Mouse (Mus musculus): Measurements from ENCODE around the gene Marveld1. TPM values are rescaled to one million over a fixed set of nuclear protein-coding genes. Genes with fewer than 3 reads are reported as not detected.

The Marveld1 gene
- total and polyA plus RNA-seq, 3 experiments, result 0.11 TPM; not detected in 2

DNA sequence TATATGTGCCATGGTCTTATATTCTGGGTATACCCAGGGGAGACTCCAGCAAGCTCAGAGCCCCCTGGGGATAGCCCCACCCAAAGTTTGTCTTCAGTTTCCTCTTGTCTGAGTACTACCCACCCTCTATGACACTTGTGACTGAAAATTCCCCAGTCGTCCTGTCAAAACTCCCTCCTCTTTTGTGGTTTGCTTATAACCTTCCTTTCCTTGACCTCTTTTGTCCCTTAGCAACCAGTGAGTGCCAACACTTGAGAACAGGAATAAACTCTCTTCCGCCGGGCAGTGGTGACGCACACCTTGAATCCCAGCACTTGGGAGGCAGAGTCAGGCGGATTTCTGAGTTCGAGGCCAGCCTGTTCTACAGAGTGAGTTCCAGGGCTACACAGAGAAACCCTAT is 3.1 kb upstream of the Marveld1 start:
- ATAC-seq (ENCODE audit: extremely low read depth, insufficient number of reproducible peaks, low FRiP score, poor library complexity, severe bottlenecking) (no peak), DNase-seq (ENCODE audit: low spot score) (no peak)
- H3K9me3 ChIP-seq (replicated peaks), result peaks cover 14% of the 10 kb centered on the region
- H3K36me3 ChIP-seq (replicated peaks), result no peaks in the 10 kb centered on the region
- H3K4me3 ChIP-seq (ENCODE audit: low read depth, low read length), result no peak overlapping the region
- peaks cover 32% of the 10 kb centered on the region for H3K27me3 ChIP-seq (ENCODE audit: insufficient read depth, low read length)
- H3K4me1 ChIP-seq (ENCODE audit: insufficient read depth, low read depth, low read length), result no peaks in the 10 kb centered on the region; the same call in 1 of the 2 replicates
- TF ChIP-seq GATA2 (IDR thresholded peaks at IDR 0.05; ENCODE audit: borderline replicate concordance, low read depth, low read length), result no peak
- TF ChIP-seq TAL1 (conservative IDR thresholded peaks at IDR 0.05; ENCODE audit: low read depth, low read length), result no peak
- no peak for TF ChIP-seq POLR2AphosphoS5 (IDR thresholded peaks at IDR 0.05; ENCODE audit: insufficient replicate concordance, low read depth, low read length)
- TF ChIP-seq CTCF (IDR thresholded peaks at IDR 0.05; ENCODE audit: low read depth, low read length), result no peak
- no peak for TF ChIP-seq GATA1 (IDR thresholded peaks at IDR 0.05; ENCODE audit: borderline replicate concordance, low read length)

DNA sequence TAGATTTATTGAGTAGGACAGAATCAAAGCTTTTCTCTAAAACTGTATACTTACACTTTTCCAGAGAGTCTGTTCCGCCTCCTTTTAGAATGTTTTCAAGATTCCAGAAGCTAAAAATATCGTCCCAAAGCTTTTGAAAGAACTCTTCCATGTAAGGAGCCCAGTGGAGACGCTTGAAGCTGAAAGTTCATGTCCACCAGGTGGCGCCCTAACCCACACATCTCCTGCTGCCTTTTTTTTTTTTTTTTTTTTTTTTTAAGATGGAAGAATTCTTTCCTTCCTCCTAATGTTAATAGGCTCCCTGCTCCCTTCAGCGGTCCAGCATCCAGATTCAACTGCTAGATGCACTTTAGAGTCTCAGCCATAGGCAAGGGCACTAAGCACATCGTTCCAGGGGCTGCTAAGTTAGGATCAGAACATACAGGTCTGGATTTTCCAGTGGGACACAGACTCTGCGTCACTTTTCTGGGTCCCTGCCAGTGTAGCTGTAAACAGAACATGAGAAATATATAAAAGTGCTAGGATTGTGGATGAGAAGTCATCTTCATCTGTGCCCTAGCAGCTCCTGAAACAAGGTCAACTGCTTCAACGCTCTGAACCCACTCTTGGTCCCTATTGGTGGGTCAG is 2.5 kb upstream of the Marveld1 start:
- Histone ChIP-seq H3K4me3 (ENCODE audit: low read depth, low read length) (no peak overlapping the region), H3K27me3 (ENCODE audit: insufficient read depth, low read length) (peaks cover 33% of the 10 kb centered on the region), H3K36me3 (replicated peaks) (no peaks in the 10 kb centered on the region), H3K4me1 (ENCODE audit: insufficient read depth, low read depth, low read length) (peaks cover 2% of the 10 kb centered on the region; the same call in 1 of the 2 replicates), H3K9me3 (replicated peaks) (peaks cover 14% of the 10 kb centered on the region)
- peak; percentile 31 for DNase-seq (ENCODE audit: low spot score)
- no peak for ATAC-seq (ENCODE audit: extremely low read depth, insufficient number of reproducible peaks, low FRiP score, poor library complexity, severe bottlenecking)
- TF ChIP-seq GATA1 (IDR thresholded peaks at IDR 0.05; ENCODE audit: borderline replicate concordance, low read length), result no peak
- TF ChIP-seq POLR2AphosphoS5 (IDR thresholded peaks at IDR 0.05; ENCODE audit: insufficient replicate concordance, low read depth, low read length), result no peak
- peak; percentile 31; the same call in 1 of the 2 replicates for TF ChIP-seq CTCF (IDR thresholded peaks at IDR 0.05; ENCODE audit: low read depth, low read length)

DNA sequence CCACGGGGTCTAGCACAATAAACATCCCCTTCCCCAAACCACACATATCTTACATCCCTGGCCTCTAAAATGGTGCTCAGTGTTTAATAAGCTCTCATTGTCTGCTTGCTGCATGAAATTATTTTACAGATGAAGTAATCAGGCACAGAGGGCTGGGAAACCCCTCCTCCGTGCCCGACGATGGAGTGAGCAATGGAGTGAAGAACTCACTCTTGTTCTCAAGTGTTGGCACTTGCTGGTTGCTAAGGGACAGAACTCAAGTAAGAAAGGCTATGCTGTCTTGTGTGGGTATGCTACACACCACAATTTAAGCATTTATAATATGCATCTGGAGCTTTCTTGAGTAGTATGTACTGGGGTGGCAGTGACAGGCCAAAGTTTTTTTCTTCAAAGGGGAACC is 2.0 kb upstream of the Marveld1 start:
- peaks cover 2% of the 10 kb centered on the region; the same call in 1 of the 2 replicates for H3K4me1 ChIP-seq (ENCODE audit: insufficient read depth, low read depth, low read length)
- no peak overlapping the region for H3K4me3 ChIP-seq (ENCODE audit: low read depth, low read length)
- H3K27me3 ChIP-seq (ENCODE audit: insufficient read depth, low read length), result peaks cover 34% of the 10 kb centered on the region
- H3K9me3 ChIP-seq (replicated peaks), result peaks cover 14% of the 10 kb centered on the region
- TF ChIP-seq POLR2AphosphoS5 (IDR thresholded peaks at IDR 0.05; ENCODE audit: insufficient replicate concordance, low read depth, low read length) (no peak), GATA1 (IDR thresholded peaks at IDR 0.05; ENCODE audit: borderline replicate concordance, low read length) (no peak), GATA2 (IDR thresholded peaks at IDR 0.05; ENCODE audit: borderline replicate concordance, low read depth, low read length) (no peak), CTCF (IDR thresholded peaks at IDR 0.05; ENCODE audit: low read depth, low read length) (no peak), TAL1 (conservative IDR thresholded peaks at IDR 0.05; ENCODE audit: low read depth, low read length) (no peak)
- DNase-seq (ENCODE audit: low spot score) (no peak), ATAC-seq (ENCODE audit: extremely low read depth, insufficient number of reproducible peaks, low FRiP score, poor library complexity, severe bottlenecking) (no peak)
- H3K36me3 ChIP-seq (replicated peaks), result no peaks in the 10 kb centered on the region

DNA sequence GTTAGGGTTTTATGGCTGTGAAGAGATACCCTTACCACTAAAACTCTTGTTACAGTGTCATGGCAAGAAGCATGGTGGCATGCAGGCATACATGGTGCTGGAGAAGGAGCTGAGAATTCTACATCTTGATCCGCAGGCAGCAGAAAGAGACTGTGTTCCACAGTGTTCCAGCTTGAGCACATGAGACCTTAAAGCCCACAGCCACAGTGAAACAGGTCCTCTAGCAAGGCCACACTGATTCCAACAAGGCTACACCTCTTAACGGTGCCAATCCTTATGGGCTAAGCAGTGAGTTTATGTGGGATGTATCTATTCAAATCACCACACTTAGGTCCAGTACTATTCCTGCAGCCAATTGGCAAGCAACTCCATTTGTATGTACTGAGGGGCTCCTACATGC is 1.5 kb upstream of the Marveld1 start:
- no peak for TF ChIP-seq POLR2AphosphoS5 (IDR thresholded peaks at IDR 0.05; ENCODE audit: insufficient replicate concordance, low read depth, low read length)
- no peak for TF ChIP-seq TAL1 (conservative IDR thresholded peaks at IDR 0.05; ENCODE audit: low read depth, low read length)
- TF ChIP-seq GATA2 (IDR thresholded peaks at IDR 0.05; ENCODE audit: borderline replicate concordance, low read depth, low read length), result no peak
- TF ChIP-seq CTCF (IDR thresholded peaks at IDR 0.05; ENCODE audit: low read depth, low read length), result no peak
- TF ChIP-seq GATA1 (IDR thresholded peaks at IDR 0.05; ENCODE audit: borderline replicate concordance, low read length), result no peak
- no peak for DNase-seq (ENCODE audit: low spot score)
- H3K9me3 ChIP-seq (replicated peaks), result peaks cover 14% of the 10 kb centered on the region
- ATAC-seq (ENCODE audit: extremely low read depth, insufficient number of reproducible peaks, low FRiP score, poor library complexity, severe bottlenecking), result no peak
- H3K4me1 ChIP-seq (ENCODE audit: insufficient read depth, low read depth, low read length), result peaks cover 2% of the 10 kb centered on the region; the same call in 1 of the 2 replicates
- no peaks in the 10 kb centered on the region for H3K36me3 ChIP-seq (replicated peaks)
- no peak overlapping the region for H3K4me3 ChIP-seq (ENCODE audit: low read depth, low read length)
- peaks cover 38% of the 10 kb centered on the region for H3K27me3 ChIP-seq (ENCODE audit: insufficient read depth, low read length)

DNA sequence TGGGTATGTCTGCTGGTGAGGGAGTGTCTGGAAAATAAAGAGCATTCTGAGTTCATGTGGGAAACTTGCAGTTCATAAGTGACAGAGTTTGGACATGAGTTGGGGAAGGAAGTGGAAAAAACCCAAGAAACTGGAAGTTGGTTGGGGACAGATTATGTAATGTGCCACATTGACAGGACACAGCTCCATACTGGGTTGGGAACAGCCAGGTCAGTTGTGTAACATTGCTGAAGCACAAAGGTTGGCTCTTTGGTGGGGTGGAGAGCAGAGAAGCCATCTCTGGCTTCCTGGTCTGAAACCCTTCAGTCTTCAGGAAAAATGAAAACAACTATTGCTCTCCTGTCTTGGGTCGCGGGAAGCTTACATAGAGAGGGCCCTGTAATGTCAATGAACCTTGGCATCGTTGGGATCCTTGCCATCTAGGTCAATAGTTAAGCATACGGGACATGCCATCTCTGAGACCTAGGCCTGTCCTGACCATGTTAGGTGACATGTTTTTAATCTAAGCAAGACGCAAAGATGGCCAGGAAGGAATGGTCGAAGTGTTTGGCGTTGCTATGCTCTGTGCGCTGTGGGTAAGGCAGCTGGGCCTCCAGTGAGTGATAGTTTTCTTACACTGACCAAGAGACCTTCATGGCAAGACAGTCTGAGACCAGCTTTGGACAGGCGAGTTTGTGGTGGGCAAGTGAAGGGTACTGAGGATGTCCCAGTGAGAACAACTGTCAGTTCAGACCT is 757 bp upstream of the Marveld1 start:
- peaks cover 45% of the 10 kb centered on the region for H3K27me3 ChIP-seq (ENCODE audit: insufficient read depth, low read length)
- peaks cover 14% of the 10 kb centered on the region for H3K9me3 ChIP-seq (replicated peaks)
- H3K36me3 ChIP-seq (replicated peaks), result no peaks in the 10 kb centered on the region
- H3K4me3 ChIP-seq (ENCODE audit: low read depth, low read length), result no peak overlapping the region
- TF ChIP-seq TAL1 (conservative IDR thresholded peaks at IDR 0.05; ENCODE audit: low read depth, low read length) (no peak), CTCF (IDR thresholded peaks at IDR 0.05; ENCODE audit: low read depth, low read length) (no peak), GATA2 (IDR thresholded peaks at IDR 0.05; ENCODE audit: borderline replicate concordance, low read depth, low read length) (no peak), POLR2AphosphoS5 (IDR thresholded peaks at IDR 0.05; ENCODE audit: insufficient replicate concordance, low read depth, low read length) (no peak), GATA1 (IDR thresholded peaks at IDR 0.05; ENCODE audit: borderline replicate concordance, low read length) (no peak)
- no peak for DNase-seq (ENCODE audit: low spot score)
- no peak for ATAC-seq (ENCODE audit: extremely low read depth, insufficient number of reproducible peaks, low FRiP score, poor library complexity, severe bottlenecking)
- H3K4me1 ChIP-seq (ENCODE audit: insufficient read depth, low read depth, low read length), result peaks cover 2% of the 10 kb centered on the region; the same call in 1 of the 2 replicates

Measured in G1E (cell line).